Mouse (Mus musculus) neural tube, embryonic 13.5 days (tissue): ENCODE measurements at regions not wholly inside any gene's neighbourhood (a gene's known extent, or its start where the extent isn't known, plus 50 kb on each side); places are given as distances from the start of the nearest gene placed in this dataset.

Experiments
- ATAC-seq: fragments of 200-750 bp; cut with Nextera tagmentation; 2 replicates; pipeline ENCODE4 v1.8.0; 2017; ENCODE audit warnings: low read depth, mild to moderate bottlenecking, moderate TSS enrichment, moderate library complexity
- H3K27ac ChIP-seq: fragments of 300-500 bp; sonication (generic); replicated peaks from 2 replicates; pipeline ENCODE4 v1.5.1; 2015; ENCODE audit warnings: moderate library complexity, mild to moderate bottlenecking, inconsistent platforms
- H3K27me3 ChIP-seq: fragments of 300-500 bp; sonication (generic); 2 replicates; pipeline ENCODE4 v1.6.1; 2015; ENCODE audit warnings: mild to moderate bottlenecking, inconsistent platforms
- H3K36me3 ChIP-seq: fragments of 300-500 bp; sonication (generic); 2 replicates; pipeline ENCODE4 v1.6.1; 2015; ENCODE audit warnings: mild to moderate bottlenecking, inconsistent platforms
- H3K4me1 ChIP-seq: fragments of 300-500 bp; sonication (generic); replicated peaks from 2 replicates; pipeline ENCODE4 v1.6.1; 2015; ENCODE audit warnings: inconsistent platforms
- H3K4me2 ChIP-seq: fragments of 300-500 bp; sonication (generic); 2 replicates; pipeline ENCODE4 v1.6.1; 2015; ENCODE audit warnings: inconsistent platforms, mild to moderate bottlenecking, moderate library complexity
- H3K4me3 ChIP-seq: fragments of 300-500 bp; sonication (generic); 2 replicates; pipeline ENCODE4 v1.5.1; 2015; ENCODE audit warnings: mild to moderate bottlenecking, inconsistent platforms
- H3K9ac ChIP-seq: fragments of 300-500 bp; sonication (generic); 2 replicates; pipeline ENCODE4 v1.6.1; 2015; ENCODE audit warnings: moderate library complexity, mild to moderate bottlenecking, inconsistent platforms
- H3K9me3 ChIP-seq: fragments of 300-500 bp; sonication (generic); 2 replicates; pipeline ENCODE4 v1.6.1; 2016; ENCODE audit warnings: inconsistent platforms
- WGBS: fragments of 180-500 bp; shearing (Covaris S2); methylation state at CpG from one replicate; pipeline ENCODE4 v1.1.7; 2015; 5-methylcytosine and 5-hydroxymethylcytosine counted together

- H3K4me1 ChIP-seq: no peaks in the 10 kb centered on the region
- H3K9ac ChIP-seq: no peak overlapping the region
- H3K27me3 ChIP-seq: no peaks in the 10 kb centered on the region
- H3K36me3 ChIP-seq: no peaks in the 10 kb centered on the region
- H3K4me3 ChIP-seq: no peak overlapping the region
- H3K9me3 ChIP-seq: no peaks in the 10 kb centered on the region
- 87% methylated on average over 5 of the region's 5 CpGs for WGBS
- no peak for ATAC-seq
- H3K27ac ChIP-seq: no peak overlapping the region
- no peak overlapping the region for H3K4me2 ChIP-seq
Observed at GRCm38 (mm10) chr12:90876230-90877005, 138.2 kb upstream of the Dio2 start.

- no peak overlapping the region for H3K9ac ChIP-seq
- H3K4me3 ChIP-seq: no peak overlapping the region
- no peak for ATAC-seq
- no peak overlapping the region for H3K4me2 ChIP-seq
- WGBS: 80% methylated on average over 3 of the region's 3 CpGs
- no peak overlapping the region for H3K27ac ChIP-seq
- H3K4me1 ChIP-seq: no peaks in the 10 kb centered on the region
- no peaks in the 10 kb centered on the region for H3K36me3 ChIP-seq
- no peaks in the 10 kb centered on the region for H3K27me3 ChIP-seq
- H3K9me3 ChIP-seq: no peaks in the 10 kb centered on the region
Observed at GRCm38 (mm10) chr12:90874840-90875239, 136.6 kb upstream of the Dio2 start.

GRCm38 (mm10) chr12:90873959-90874358, 135.7 kb upstream of the Dio2 start:
- no peaks in the 10 kb centered on the region for H3K27me3 ChIP-seq
- 89% methylated on average over 3 of the region's 3 CpGs for WGBS
- H3K27ac ChIP-seq: no peak overlapping the region
- no peaks in the 10 kb centered on the region for H3K4me1 ChIP-seq
- ATAC-seq: no peak
- no peak overlapping the region for H3K4me3 ChIP-seq
- no peaks in the 10 kb centered on the region for H3K9me3 ChIP-seq
- no peaks in the 10 kb centered on the region for H3K36me3 ChIP-seq
- H3K4me2 ChIP-seq: no peak overlapping the region
- no peak overlapping the region for H3K9ac ChIP-seq

- ATAC-seq: no peak
- H3K9me3 ChIP-seq: no peaks in the 10 kb centered on the region
Observed at GRCm38 (mm10) chr12:90866597-90866996, 128.4 kb upstream of the Dio2 start.

GRCm38 (mm10) chr12:90862632-90863031, 124.4 kb upstream of the Dio2 start:
- no peaks in the 10 kb centered on the region for H3K9me3 ChIP-seq
- no peak overlapping the region for H3K27ac ChIP-seq
- H3K4me1 ChIP-seq: no peaks in the 10 kb centered on the region
- no peaks in the 10 kb centered on the region for H3K27me3 ChIP-seq
- H3K9ac ChIP-seq: no peak overlapping the region
- H3K4me3 ChIP-seq: no peak overlapping the region
- 96% methylated on average over 3 of the region's 3 CpGs for WGBS
- H3K36me3 ChIP-seq: no peaks in the 10 kb centered on the region
- no peak overlapping the region for H3K4me2 ChIP-seq
- ATAC-seq: no peak

More at GRCm38 (mm10) chr12:90866597-90866996, 128.4 kb upstream of the Dio2 start:
- H3K4me2 ChIP-seq: no peak overlapping the region
- no peak overlapping the region for H3K4me3 ChIP-seq
- H3K27ac ChIP-seq: no peak overlapping the region
- H3K9ac ChIP-seq: no peak overlapping the region
- no peaks in the 10 kb centered on the region for H3K4me1 ChIP-seq
- H3K36me3 ChIP-seq: no peaks in the 10 kb centered on the region
- 88% methylated on average over 4 of the region's 4 CpGs for WGBS
- no peaks in the 10 kb centered on the region for H3K27me3 ChIP-seq

- no peak overlapping the region for H3K27ac ChIP-seq
- H3K4me2 ChIP-seq: no peak overlapping the region
- WGBS: 68% methylated on average over 3 of the region's 3 CpGs
- no peaks in the 10 kb centered on the region for H3K9me3 ChIP-seq
- ATAC-seq: no peak
- no peak overlapping the region for H3K4me3 ChIP-seq
- H3K36me3 ChIP-seq: no peaks in the 10 kb centered on the region
- no peaks in the 10 kb centered on the region for H3K4me1 ChIP-seq
- no peak overlapping the region for H3K9ac ChIP-seq
- no peaks in the 10 kb centered on the region for H3K27me3 ChIP-seq
Observed at GRCm38 (mm10) chr12:90857746-90858145, 119.5 kb upstream of the Dio2 start.

GRCm38 (mm10) chr12:90810666-90811065, 72.4 kb upstream of the Dio2 start:
- Histone ChIP-seq H3K9me3 (no peaks in the 10 kb centered on the region), H3K36me3 (no peaks in the 10 kb centered on the region), H3K4me3 (no peak overlapping the region), H3K9ac (no peak overlapping the region), H3K27ac (no peak overlapping the region), H3K27me3 (no peaks in the 10 kb centered on the region), H3K4me1 (no peaks in the 10 kb centered on the region), H3K4me2 (no peak overlapping the region)
- WGBS: 75% methylated on average over 6 of the region's 6 CpGs
- ATAC-seq: no peak

- WGBS: 93% methylated on average over 2 of the region's 2 CpGs
- H3K4me1 ChIP-seq: no peaks in the 10 kb centered on the region
- no peaks in the 10 kb centered on the region for H3K36me3 ChIP-seq
- H3K9ac ChIP-seq: no peak overlapping the region
- no peaks in the 10 kb centered on the region for H3K9me3 ChIP-seq
- no peaks in the 10 kb centered on the region for H3K27me3 ChIP-seq
- no peak overlapping the region for H3K4me2 ChIP-seq
- no peak for ATAC-seq
- no peak overlapping the region for H3K4me3 ChIP-seq
- no peak overlapping the region for H3K27ac ChIP-seq
Observed at GRCm38 (mm10) chr12:90790562-90790961, 52.3 kb upstream of the Dio2 start.
